Mouse (Mus musculus): ENCODE measurements around the gene Uba3. TPM values are rescaled to one million over a fixed set of nuclear protein-coding genes. Genes with fewer than 3 reads are reported as not detected.

Gene Uba3
- polyA plus RNA-seq, 1 experiment, result 63.3 TPM

DNA sequence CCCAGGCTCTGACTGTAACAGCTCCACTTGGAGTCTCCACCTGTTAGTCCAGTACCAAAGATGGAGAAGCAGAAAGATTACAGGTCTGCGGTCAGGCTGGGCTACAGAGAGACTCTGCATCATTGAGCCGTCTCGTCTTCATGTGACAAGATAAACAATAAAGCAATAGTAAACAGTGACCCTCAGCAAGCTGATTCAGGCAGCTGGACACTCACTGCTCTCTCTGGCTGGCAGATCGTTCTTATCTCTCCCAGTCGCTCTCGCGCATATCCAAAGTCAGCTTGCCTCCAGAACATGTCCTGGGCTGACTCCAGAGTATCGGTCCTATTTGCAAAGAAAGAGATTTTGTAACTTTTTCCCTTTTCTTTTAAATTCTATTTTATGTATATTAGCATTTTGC is 62.8 kb downstream of the Uba3 start:
- no peak for DNase-seq (ENCODE audit: extremely low spot score in 1 of 2, low spot score in 1 of 2)

DNA sequence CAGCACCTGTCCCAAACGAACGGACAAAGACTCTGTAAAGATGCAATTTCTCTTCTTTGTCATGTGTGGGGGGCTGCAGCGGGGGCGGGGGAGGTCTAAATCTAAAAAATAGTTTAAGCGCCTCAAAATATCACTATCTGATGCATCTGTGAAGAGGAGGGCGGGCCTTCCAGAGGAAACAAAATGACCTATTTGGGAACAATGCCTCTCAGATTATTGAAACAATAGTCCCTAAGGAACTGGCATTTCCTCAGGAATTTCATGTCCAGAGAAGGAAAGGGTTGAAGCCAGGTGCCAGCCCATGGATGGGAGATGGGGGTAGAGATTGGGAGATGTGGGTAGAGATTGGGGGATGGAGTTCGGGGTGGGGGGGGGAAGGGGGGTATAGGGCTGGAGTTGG is 63.6 kb downstream of the Uba3 start:
- no peak for DNase-seq (ENCODE audit: extremely low spot score in 1 of 2, low spot score in 1 of 2)

Other genes with a start within 250 kb of the Uba3 start
- gene Fam19a4, start 145.2 kb downstream of the Uba3 start, polyA plus RNA-seq (2012; rRNA removed), result 0.38 and 0.48 TPM in 2 replicates
- gene Eogt, start 56.5 kb downstream of the Uba3 start, polyA plus RNA-seq (2012; rRNA removed), result 31.4 and 33.8 TPM in 2 replicates
- gene Tmf1, start 26.5 kb downstream of the Uba3 start, polyA plus RNA-seq (2012; rRNA removed), result 9.3 and 11.5 TPM in 2 replicates
- gene Arl6ip5, start 5.0 kb upstream of the Uba3 start, polyA plus RNA-seq (2012; rRNA removed), result 165 and 175 TPM in 2 replicates
- 0.15 TPM in 1 of 2 replicates, not detected in the other for gene Lmod3, start 47.1 kb upstream of the Uba3 start, polyA plus RNA-seq (2012; rRNA removed)